Mouse (Mus musculus): ENCODE results near the gene Pltp. TPM values are rescaled to one million over a fixed set of nuclear protein-coding genes. Genes with fewer than 3 reads are reported as not detected.
"Not testable (repeated sequence)": the region's sequence is repeated elsewhere in the genome, so short reads cannot be mapped to it uniquely, and the experiment has no call there.

Pltp gene
- total RNA-seq, 2 experiments from 2014 or later = 40.3 to 46.3 TPM

DNA sequence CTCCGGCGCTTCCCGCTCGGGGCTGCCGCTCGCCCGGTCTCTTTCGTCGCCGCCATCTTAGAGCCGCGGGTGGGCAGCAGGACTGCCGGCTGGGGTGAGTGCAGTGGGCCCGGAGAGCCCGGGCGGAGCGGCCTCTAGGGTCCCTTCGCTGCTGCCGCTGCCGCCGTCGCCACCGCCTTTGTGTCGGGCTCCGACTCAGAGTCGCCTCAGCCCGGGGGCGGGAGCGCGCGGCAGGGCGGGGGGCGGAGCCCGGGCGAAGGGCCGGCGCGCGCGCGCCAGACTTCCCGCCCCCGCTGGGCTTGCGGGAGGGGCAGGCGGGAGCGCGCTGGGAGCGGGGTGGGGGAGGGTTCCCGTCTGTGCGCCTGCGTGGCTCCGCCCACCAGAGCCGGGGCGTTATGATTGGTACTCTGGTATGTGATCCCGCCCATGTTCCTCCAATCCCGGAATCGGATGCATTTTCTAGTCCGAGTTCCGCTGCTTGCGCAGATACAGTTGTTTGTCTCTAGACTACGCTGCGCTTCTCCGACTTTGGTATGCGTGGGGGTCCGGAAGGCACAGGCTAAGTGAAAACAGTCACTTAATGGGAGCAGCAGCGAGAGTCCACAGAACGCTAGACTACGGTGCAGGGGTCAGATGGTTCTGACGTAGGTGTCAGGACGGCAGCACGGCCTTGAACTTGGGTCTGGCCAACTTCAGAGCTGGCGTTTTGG is 22.2 kb upstream of the Pltp start:
- peak; percentile 92 to 93 for DNase-seq
- intact Hi-C loops (cut with DNase I) = loop anchor here (1.0 to 5.0 kb wide), 2 partner anchors 32 to 47 kb away; partner anchors contain the start of genes Ctsa, Neurl2 and Zfp335

DNA sequence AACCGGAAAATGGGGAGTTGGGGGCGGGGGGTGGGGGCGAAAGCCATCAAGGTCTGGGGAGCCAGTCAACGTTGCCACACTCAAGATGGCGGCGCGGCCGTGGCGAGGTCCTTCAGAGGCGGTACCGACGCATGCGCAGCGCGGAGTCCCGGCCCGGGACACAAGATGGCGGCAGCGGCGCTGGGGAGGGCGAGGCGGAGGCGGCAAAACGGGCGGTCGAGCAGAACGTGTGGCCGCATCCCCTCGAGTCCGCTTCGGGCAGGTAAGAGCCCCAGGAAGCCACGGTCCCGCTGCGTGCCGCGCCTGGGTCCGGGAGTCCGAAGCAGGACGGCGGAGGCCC is 21.7 kb upstream of the Pltp start, which contains the start of gene Pcif1:
TSS of gene Pcif1 (plus strand) at position 77 of the 340 bp plus-strand sequence.
- DNase-seq = peak; percentile 97
- intact Hi-C loops (cut with DNase I) = loop anchor here (1.0 to 5.0 kb wide), 2 partner anchors 32 to 47 kb away; partner anchors contain the start of genes Ctsa, Neurl2 and Zfp335

DNA sequence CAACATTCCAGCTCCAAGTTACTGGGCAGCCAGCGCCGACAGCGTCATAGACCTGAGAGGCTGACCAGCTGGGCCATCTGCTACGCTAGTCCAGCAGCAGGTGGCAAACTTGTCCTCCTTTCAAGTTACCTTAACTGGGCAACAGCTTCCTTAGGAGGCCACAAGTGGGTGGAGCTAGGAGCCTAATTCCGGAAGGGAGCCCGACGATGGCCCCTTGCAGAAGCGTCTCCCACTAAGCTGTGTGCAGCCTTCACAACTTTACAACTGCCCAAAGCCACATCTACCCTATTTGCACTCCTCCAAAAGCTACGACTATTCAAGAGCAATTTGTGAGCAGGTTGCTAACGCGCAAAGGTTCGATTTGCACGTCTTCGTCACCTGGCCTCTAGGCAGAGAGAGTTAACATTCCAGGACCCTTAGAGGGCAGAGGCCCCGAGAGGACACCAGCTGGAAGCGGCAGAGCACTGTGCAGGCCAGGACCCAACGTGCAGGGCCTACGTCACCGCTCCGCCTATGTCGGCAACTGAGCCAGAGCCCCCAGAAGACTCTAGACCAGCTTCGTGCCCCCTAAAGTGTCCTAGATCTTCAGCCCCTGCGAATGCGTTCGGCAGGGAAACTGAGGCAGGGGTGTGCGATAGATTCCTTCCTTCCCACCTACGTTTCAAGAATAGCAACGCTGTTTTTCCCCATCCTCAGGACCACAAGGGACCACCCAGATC is 21.2 kb upstream of the Pltp start:
- DNase-seq = peak; percentile 57 to 64
- intact Hi-C loops (cut with DNase I) = loop anchor here (1.0 to 5.0 kb wide), 2 partner anchors 33 to 46 kb away; partner anchors contain the start of genes Ctsa, Neurl2 and Zfp335

DNA sequence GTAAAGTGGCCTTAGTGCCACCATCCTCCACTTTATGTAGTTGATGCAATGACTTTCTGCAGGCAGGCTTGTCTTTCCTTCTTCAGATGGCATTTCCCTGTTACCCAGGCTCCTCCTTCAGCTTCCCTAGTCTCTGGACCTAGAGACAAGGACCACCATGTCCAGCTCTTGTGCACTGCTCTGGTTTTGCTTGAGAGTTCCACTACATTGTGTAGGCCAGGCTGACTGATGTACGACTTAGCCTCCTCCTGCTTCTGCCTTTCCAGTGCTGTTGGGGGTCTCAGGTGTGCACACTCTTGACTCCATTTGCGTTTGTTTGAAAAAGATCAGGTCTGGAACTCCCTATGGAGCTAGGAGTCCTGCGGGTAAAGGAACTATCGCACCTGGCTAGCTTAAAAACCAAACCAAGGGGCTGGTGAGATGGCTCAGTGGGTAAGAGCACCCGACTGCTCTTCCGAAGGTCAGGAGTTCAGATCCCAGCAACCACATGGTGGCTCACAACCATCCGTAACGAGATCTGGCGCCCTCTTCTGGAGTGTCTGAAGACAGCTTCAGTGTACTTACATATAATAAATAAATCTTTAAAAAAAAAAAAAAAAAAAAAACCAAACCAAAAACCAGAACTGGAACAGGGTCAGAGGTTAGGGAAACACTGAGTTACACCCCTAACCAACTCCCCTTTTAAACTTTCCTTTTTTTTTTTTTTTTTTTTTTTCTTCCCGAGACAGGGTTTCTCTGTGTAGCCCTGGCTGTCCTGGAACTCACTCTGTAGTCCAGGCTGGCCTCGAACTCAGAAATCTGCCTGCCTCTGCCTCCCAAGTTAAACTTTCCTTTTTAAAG is 20.1 kb upstream of the Pltp start:
- not testable (repeated sequence) for DNase-seq
- intact Hi-C loops (cut with DNase I) = loop anchor here (5.0 kb wide), 1 partner anchor 45 kb away; the partner anchor contains the start of genes Ctsa and Neurl2

DNA sequence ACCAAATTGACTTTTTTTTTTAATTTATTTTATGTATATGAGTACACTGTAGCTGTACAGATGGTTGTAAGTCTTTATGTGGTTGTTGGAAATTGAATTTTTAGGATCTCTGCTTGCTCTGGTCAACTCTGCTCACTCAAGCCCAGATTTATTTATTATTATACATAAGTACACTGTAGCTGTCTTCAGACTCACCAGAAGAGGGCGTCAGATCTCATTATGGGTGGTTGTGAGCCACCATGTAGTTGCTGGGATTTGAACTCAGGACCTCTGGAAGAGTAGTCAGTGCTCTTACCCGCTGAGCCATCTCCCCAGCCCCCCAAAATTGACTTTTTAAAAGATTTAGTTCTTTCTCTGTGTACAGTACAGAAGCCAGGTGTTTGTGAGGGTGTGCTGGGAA is 18.1 kb upstream of the Pltp start:
- intact Hi-C loops (cut with DNase I) = loop anchor here (5.0 kb wide), 1 partner anchor 43 kb away; the partner anchor contains the start of genes Ctsa and Neurl2
- not testable (repeated sequence) for DNase-seq

DNA sequence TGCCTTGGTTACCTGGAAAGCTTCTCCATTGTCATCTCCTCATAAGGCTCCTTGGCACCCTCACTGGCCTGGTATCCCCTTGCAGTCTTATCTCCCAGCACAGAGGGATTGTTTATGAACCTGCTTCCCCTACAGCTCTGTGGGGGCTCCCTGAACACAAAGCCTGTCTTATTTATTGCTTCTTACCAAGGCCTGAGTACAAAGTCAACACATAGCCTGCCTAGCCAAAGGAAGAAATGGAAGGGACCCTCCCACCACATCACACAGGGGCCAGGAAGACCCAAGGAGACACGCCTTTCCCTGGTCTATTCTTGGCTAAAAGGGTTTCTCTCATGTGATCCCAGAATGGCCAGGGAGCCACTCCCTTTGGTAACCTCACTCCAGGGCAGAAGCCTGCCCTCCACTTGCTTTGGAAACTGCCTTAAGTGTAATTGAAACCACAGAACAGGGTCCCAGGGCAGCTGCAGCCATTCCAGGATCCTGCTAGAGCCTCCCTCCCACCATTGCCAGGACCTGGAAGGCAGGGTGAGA is 16.8 kb upstream of the Pltp start:
- intact Hi-C loops (cut with DNase I) = no loop called here
- peak; percentile 43 to 63 for DNase-seq

DNA sequence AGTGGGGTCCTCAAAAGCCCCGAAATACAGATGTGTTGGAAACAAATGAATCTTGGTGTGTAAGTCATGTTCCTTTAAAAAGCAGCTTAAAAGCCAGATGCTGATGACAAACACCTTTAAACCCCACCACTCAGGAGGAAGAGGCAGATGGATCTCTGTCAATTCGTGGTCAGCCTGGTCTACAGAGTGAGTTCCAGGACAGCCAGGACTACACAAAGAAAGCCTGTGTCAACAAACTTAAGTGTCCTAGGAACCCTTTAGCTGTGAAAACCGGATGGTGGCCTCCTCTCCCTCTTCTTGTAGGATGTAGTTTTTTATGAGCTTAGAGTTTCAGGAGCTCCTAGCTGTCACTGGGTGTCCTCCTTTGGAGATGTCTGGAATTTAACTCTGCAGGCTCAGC is 16.1 kb upstream of the Pltp start:
- intact Hi-C loops (cut with DNase I) = no loop called here
- DNase-seq = no peak

DNA sequence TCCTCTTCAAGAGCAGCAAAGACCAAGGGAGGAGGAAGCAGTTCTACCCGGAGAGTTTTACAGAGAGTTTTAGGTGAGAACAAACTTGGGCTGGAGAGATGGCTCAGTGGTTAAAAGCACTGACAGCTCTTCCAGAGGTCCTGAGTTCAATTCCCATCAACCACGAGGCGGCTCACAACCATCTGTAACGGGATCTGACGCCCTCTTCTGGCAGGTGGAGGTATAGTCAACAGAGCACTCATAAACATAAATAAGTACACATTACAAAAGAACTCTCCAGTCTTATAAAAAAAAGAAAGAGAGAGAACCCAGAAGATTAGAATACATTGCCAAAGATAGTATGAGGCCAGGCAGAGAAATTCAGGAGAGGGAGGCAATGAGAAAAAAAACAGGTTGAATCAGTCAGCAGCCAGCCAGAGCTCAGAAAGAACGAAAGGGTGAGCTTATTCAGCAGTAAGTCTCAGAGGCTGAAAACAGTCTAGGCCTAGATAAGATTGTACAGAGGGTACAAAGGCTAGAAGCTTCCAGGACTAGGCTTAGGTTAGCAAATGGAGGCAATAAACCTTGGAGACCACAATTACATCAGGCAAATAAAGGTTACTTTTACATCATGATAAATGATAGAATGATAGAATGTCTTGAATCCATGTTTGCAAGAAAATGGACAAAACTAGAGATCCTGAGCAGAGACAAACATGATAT is 14.2 kb upstream of the Pltp start:
- DNase-seq = no peak
- intact Hi-C loops (cut with DNase I) = no loop called here

DNA sequence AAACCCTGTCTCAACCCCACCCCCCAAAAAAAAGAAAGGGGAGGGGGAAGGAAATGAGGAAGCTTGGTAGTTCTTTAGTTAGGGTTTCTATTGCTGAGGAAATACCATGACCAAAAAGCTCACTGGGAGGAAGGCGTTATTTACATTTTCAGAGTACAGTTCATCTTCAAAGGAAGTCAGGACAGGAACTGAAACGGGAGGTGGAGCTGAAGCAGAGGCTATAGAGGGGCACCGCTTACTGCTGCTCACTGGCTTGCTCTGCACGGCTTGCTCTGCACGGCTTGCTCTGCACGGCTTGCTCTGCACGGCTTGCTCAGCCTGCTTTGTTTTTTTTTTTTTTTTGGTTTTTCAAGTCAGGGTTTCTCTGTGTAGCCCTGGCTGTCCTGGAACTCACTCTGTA is 11.0 kb upstream of the Pltp start:
- no peak for DNase-seq
- intact Hi-C loops (cut with DNase I) = no loop called here

DNA sequence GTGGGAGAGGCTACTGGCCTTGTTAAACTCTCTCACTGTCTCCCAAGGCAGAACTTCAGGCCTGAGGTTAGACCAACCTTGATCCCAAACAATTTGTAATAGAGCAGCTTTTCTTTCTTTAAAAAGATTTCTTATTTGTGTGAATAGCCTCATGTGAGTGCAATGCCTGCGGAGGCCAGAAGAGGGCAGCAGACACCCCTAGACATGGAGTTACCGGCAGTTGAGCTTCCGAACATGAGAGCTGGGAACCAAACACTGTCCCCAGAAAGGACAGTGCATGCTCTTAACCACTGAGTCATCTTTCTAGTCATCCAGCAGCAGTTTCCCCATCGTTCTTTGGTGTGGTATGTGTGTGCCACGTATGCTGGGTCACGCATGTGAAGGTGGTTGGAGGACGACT is 10.1 kb upstream of the Pltp start:
- intact Hi-C loops (cut with DNase I) = no loop called here

DNA sequence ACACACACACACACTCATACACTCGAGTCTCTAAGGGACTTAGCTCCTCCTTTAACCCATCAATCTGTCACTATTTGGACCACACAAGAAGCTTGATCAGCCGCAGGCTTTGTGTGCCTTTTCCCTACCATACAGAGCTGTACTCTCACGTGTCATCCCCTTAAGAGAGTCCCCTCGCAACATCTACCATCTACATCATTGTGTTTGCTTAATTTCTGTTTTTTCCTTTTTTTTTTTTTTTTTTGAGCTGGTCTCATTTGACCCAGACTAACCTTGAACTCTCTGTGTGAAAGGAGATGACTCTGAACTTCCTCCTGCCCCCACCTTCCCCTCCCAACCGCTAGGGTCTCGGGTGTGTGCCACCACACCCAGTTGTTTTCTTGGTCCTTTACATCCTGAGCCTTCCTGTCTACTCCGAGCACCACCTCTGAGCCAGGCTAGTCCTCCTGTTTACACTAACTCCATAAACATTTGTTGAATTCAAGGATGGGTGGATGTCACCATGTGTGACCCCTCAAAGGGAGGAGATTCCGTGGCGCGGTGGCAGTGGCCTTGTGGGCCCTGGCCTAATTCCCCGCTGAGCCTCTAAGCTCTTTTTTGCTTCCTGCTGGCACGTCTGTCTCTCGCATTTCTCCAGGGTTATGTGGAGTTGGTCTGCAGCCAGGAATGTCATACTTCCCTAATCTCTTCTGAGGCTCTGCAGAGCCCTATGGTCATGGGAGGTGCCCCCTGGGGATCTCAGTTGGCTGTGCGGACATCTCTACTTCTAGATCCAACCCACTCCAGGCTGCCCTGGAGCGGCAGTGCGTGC is 9.4 kb upstream of the Pltp start:
- DNase-seq = peak; percentile 72 to 82
- intact Hi-C loops (cut with DNase I) = no loop called here

More for the DNA sequence above, 10.1 kb upstream of the Pltp start:
- DNase-seq = peak in 1 of 2 experiments; percentile 48

DNA sequence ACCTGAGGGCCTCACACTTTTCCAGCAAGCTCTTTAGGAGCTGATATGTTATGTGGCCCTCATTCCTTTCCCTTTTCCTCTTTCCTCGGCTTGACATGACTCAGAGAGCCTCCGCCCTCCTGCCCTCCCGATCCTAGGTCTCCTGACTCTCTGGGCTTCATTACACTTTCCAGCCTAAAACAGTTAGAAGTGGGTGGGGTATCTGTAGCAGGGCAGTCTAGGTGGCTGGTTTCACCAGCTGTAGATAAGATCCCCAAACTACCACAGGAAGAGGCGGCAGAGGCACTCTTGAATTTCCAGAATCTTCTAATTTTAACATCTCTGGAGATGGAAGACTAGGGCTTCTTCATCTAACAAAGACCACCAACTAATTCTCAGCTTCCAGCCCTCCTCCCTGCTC is 7.1 kb upstream of the Pltp start:
- intact Hi-C loops (cut with DNase I) = no loop called here
- DNase-seq = no peak

DNA sequence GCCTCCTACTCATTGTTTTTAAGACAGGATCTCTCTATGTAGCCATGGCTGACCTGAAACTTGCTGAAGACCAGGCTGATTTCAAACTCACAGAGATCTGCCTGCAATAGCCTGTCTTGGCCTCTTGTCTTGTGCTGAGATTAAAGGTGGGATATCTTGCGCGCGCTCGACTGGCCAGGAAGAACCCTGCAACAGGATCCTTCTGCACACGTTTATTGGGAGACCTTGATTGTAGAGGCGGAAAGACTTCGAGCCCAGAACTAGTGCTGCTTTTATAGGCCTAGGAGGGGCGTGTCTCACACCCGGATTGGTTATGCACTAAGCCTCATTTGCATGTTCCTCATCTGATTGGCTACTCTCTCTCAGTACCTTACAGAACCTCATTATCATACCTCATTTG is 5.9 kb upstream of the Pltp start:
- intact Hi-C loops (cut with DNase I); DNase-seq: not testable (repeated sequence)

DNA sequence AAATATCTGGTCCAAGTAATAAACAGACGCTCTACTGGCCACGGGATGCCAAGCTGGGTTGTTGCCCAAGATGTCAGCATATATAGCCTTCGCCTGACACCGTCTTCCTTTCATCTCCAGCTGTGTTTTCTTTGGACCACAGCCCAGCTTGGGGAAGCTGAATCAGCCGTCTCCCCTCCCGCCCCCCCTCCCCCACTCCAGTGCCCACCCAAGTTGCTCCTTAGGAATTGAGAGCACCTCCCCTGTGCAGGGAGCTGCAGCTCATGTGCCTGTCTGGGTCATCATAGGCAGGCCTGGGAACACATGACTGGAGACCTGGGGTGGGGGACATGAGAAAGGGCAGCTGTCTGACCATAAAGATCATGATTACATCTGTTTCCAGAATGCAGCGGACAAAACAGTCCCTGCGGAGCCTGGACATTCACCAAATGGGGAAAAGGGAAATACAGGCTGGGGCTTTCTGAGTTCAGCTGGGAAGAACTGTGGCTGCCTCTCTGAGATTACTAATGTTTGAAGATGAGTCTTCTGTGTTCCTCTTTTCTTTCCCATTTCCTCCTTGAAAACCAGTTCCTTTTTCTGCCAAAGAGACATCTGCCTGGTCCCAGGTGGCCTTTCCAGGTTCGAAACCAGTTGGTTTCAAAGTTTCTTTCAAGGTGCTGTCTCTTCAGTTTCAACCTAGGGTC is 4.8 kb upstream of the Pltp start:
- intact Hi-C loops (cut with DNase I) = no loop called here
- DNase-seq = peak; percentile 66 to 70

DNA sequence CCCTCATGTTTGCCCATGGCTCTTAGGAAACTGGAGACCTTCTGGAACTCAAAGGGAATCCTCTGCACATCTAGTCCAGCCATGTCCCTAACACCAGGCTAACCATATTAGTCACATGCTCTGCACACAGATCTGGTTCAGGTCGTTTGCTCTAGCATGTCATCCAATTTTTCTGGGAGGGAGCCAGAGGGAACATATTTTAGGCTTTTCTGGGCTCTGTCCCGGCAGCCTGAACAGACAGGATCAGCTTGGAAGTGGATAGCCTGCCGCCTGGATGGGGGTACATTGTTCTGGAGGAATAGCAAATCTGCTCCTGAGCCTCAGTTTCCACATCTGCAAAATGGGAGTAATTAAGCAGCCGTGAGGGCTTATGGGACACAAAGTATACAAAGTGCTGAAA is 3.6 kb upstream of the Pltp start:
- intact Hi-C loops (cut with DNase I) = no loop called here
- no peak for DNase-seq

DNA sequence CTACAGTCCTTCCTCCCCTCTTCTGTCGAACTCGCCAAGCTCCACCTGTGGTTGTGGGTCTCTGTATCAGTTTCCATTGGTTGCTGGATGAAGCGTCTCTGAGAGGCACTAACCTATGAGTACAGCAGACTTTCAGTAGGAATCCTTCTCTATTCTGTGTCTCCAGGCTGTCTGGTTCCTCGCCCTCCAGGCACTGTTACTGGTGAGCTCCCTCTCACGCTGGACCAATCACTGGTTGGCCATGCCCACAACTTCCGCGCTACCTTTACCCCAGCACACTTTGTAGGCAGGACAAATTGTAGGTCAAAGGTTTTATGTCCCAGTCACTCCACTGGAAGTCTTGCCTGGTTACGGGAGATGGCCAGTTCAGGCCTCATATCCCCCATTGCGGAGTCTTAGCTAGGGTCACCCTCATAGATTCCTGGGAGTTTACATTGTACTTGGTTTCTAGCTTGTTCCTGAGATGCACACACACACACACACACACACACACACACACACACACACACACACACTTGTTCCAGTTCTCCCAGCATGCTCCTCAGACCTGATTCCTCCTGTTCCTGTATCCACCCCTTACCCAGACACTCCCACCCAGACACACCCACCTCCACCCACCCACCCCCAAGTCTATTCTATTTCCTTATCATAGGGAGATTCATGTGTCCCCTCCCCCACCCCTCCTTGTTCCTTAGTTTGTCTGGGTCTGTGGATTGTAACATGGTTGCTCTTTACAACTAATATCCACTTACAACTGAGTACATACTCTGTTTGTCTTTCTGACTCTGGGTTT is 2.3 kb upstream of the Pltp start:
- no peak for DNase-seq
- intact Hi-C loops (cut with DNase I) = no loop called here

DNA sequence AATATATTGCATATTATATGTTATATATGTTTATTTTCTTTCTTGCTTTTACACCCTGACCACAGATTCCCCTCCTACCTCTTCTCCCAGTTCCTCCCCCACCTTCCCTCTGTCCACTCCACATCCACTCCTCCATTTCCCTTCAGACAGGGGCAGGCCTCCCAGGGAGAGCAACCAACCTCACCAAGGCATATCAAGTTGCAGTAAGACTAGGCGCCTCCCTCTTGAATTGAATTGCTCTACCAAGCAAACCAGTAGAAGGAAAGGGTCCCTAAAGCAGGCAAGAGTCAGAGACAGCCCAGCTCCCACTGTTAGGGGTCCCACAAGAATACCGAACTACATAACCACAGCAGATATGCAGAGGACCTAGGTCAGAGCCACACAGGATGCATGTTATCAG is 1.6 kb upstream of the Pltp start:
- intact Hi-C loops (cut with DNase I) = no loop called here
- DNase-seq = no peak

Data from heart, postnatal 36 days (tissue).